Mouse (Mus musculus) B cell, adult 62 days (primary cell): ENCODE data around the gene Plod2. TPM values are rescaled to one million over a fixed set of nuclear protein-coding genes. Genes with fewer than 3 reads are reported as not detected.

Experiments
- total RNA-seq: library from RNA; stranded (reverse); gene quantifications from 4 replicates; pipeline ENCODE4 v1.2.4, GENCODE M21; 2023

The Plod2 gene
- total RNA-seq: 0.22 to 0.30 TPM in 2 of 4 replicates, not detected in the others

DNA sequence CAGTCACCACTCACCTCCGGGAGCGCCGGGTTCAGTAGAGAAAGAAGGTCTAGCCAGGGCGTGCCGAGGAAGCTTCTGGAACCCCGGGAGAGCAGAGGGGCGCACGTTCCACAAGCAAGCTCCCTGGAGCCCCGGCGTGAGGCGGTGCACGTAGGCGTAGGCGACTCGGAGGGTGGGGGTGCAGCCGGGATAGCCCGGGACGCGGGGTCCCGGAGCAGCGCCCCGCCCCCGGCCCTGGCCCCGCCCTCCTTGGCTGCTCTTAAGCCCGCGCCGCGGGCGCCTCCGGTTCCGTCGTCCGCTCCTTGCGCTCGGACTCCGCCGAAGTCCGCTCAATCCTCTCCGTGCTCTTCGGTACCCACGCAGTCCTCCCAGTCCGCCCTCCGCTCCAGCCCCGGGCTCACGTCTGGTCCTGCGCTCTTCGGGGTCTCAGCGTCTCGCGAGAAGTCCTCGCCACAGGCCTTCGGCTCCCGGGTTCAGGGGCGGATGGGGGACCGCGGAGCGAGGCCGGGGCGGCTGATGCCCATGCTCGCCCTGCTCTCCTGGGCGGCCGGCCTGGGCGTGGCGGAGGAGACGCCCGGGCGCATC, at the start of gene Plod2:
Plod2 (plus strand) TSS at position 247 of the 585 bp plus-strand sequence.

Other genes starting within 250 kb of the Plod2 start
- not detected in 4 replicates for gene 1700057G04Rik, start 232.8 kb upstream of the Plod2 start, total RNA-seq
- gene Plscr4, start 84.8 kb upstream of the Plod2 start, total RNA-seq: 0.34 to 0.61 TPM (median 0.35 TPM) in 4 replicates